Mouse (Mus musculus): Measurements from ENCODE around the gene Ccnf.

DNA sequence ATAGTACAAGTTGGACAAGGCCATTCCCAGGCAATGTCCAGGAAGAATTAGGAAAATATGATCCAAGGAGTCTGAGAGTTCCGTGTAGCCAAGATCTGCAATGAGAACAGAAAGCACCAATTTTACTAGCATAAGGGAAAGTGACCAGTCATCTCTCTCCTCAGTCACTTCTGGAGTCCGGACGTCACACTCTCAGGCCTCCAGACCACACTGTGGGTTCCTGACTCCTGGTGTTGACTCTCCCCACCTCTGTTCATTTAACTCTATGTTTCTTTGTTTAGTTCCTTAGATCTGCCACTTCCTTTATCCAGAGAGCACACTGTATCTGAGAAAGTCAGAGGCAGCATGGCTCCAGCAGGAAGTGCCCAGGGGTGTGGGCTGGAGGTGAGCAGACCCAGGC lies 34.4 kb upstream of the Ccnf start:
- no peak for TF ChIP-seq CTCF (IDR thresholded peaks at IDR 0.05)
- TF ChIP-seq EP300 (IDR thresholded peaks at IDR 0.05): no peak
